Mouse (Mus musculus) ES-E14 (cell line): ENCODE measurements around the gene Borcs5.

Source experiments
- CHD2 ChIP-seq: IDR thresholded peaks from 2 replicates; pipeline ENCODE4 v1.6.1; 2014; ENCODE audit warnings: mild to moderate bottlenecking, low read depth, low read length, inconsistent platforms
- HCFC1 ChIP-seq: IDR thresholded peaks from 2 replicates; pipeline ENCODE4 v1.6.1; 2012; ENCODE audit warnings: low read length, inconsistent platforms, borderline replicate concordance; ENCODE audit not compliant: insufficient read depth
- MAFK ChIP-seq: IDR thresholded peaks from 2 replicates; pipeline ENCODE4 v1.6.1; 2014; ENCODE audit warnings: mild to moderate bottlenecking, low read depth, low read length, inconsistent platforms; ENCODE audit not compliant: insufficient read depth
- ZC3H11A ChIP-seq: IDR thresholded peaks from 2 replicates; pipeline ENCODE4 v1.6.1; 2012; ENCODE audit warnings: low read depth, mild to moderate bottlenecking, inconsistent platforms, low read length, borderline replicate concordance
- ZNF384 ChIP-seq: IDR thresholded peaks from 2 replicates; pipeline ENCODE4 v1.6.1; 2012; ENCODE audit warnings: low read depth, low read length, inconsistent platforms

- no peak for TF ChIP-seq CHD2
- no peak for TF ChIP-seq ZC3H11A
- no peak for TF ChIP-seq MAFK
- TF ChIP-seq HCFC1, result no peak
- TF ChIP-seq ZNF384, result no peak
Observed at GRCm38 (mm10) chr6:134591614-134592013, 47.7 kb upstream of the Borcs5 start.
